In genomic region chr1:43468978-43469377, GRCm38 (mm10) we compare ENCODE assay signal across 15 mouse cellular contexts. TPM values are rescaled to one million over a fixed set of nuclear protein-coding genes. Genes with fewer than 3 reads are reported as not detected.
A peak's percentile ranks its signal among the peaks of the same experiment; 100 is the strongest.
DNase-seq lines count a peak whose midpoint lies in the region; ATAC-seq and TF ChIP-seq lines count a peak whose summit lies in the region.
"Had no signal": no experiment of that assay in that cellular context is flagged by ENCODE, and none has a peak within 500 bp of the region (broad histone marks: within the 10 kb centered on the region; RNA-seq: fewer than 3 reads in every experiment).

No protein-coding gene starts in this region.

- no peaks in the 10 kb centered on the region for H3K79me2 ChIP-seq in CH12.LX (replicated peaks; ENCODE audit: control insufficient read depth, extremely low read depth, insufficient read depth, poor library complexity, severe bottlenecking)

- TF ChIP-seq EP300 in CH12.LX (IDR thresholded peaks at IDR 0.05; ENCODE audit: low read length): peak; percentile 80

- no peaks in the 10 kb centered on the region for H3K36me3 ChIP-seq in heart, embryonic 13.5 days
- no peaks in the 10 kb centered on the region for H3K36me3 ChIP-seq in CH12.LX (replicated peaks in 1 of 2; ENCODE audit: control insufficient read depth in 1 of 2, insufficient read depth in 1 of 2, low read length in 1 of 2)
- H3K36me3 ChIP-seq in limb, embryonic 15.5 days: no peaks in the 10 kb centered on the region
- H3K36me3 ChIP-seq: embryonic facial prominence, embryonic 12.5 days; midbrain, embryonic 13.5 days had no signal

- no peak for TF ChIP-seq POLR2A in CH12.LX (IDR thresholded peaks at IDR 0.05; ENCODE audit: low read depth, low read length)
- no peak for TF ChIP-seq POLR2A in cerebellum, adult 2 months (IDR thresholded peaks at IDR 0.05; ENCODE audit: borderline replicate concordance, insufficient read depth, low read length)

- in situ Hi-C loops in CH12.LX (cut with MboI; ENCODE audit: low pct_ligation_motif_present, low pct_unique_long_range_greater_than_20kb, low sequenced_read_pairs): loop anchor here (25.0 kb wide), 1 partner anchor 168 kb away; no protein-coding TSS in a partner anchor

- ATAC-seq in heart, embryonic 13.5 days (ENCODE audit: extremely low read depth, insufficient number of reproducible peaks, low FRiP score, low TSS enrichment): no peak
- ATAC-seq in limb, embryonic 15.5 days (ENCODE audit: insufficient number of reproducible peaks, low FRiP score, low TSS enrichment, low read depth): no peak
- ATAC-seq: liver, postnatal 0 days; midbrain, embryonic 13.5 days had no signal

- H3K4me3 ChIP-seq in heart, embryonic 13.5 days: no peak overlapping the region
- 0 out of 2 replicates have a peak overlapping the region, but pooled peaks have one; percentile 7 for H3K4me3 ChIP-seq in left cerebral cortex, adult 2 months
- H3K4me3 ChIP-seq in CH12.LX (replicated peaks in 1 of 3; ENCODE audit: low read depth in 2 of 3, low read length in 2 of 3, poor library complexity in 1 of 3): no peak overlapping the region
- no peak overlapping the region for H3K4me3 ChIP-seq in limb, embryonic 15.5 days
- H3K4me3 ChIP-seq in cerebellum, adult 2 months (replicated peaks; ENCODE audit: insufficient read depth, low read depth, low read length): no peak overlapping the region
- H3K4me3 ChIP-seq: embryonic facial prominence, embryonic 12.5 days; midbrain, embryonic 13.5 days had no signal

- no peaks in the 10 kb centered on the region for H3K27me3 ChIP-seq in heart, embryonic 13.5 days (replicated peaks)
- no peaks in the 10 kb centered on the region for H3K27me3 ChIP-seq in CH12.LX (replicated peaks)
- no peaks in the 10 kb centered on the region for H3K27me3 ChIP-seq in limb, embryonic 15.5 days
- no peaks in the 10 kb centered on the region for H3K27me3 ChIP-seq in cerebellum, adult 2 months (ENCODE audit: control insufficient read depth, insufficient read depth, low read length)
- H3K27me3 ChIP-seq: embryonic facial prominence, embryonic 12.5 days; midbrain, embryonic 13.5 days had no signal

- intact Hi-C loops in left cerebral cortex, adult 2 months (cut with DNase I): loop anchor here (2.0 to 5.0 kb wide), 2 partner anchors 34 to 337 kb away; no protein-coding TSS in a partner anchor
- intact Hi-C loops in left cerebral cortex, postnatal 10 days (cut with DNase I): no loop called here

- 54% methylated on average over 3 of the region's 3 CpGs for WGBS in heart, embryonic 13.5 days
- 79% methylated on average over 3 of the region's 3 CpGs for WGBS in limb, embryonic 15.5 days
- 93% methylated on average over 3 of the region's 3 CpGs for WGBS in cerebellum, adult 2 months

- no peaks in the 10 kb centered on the region for H3K9me3 ChIP-seq in heart, embryonic 13.5 days
- H3K9me3 ChIP-seq in CH12.LX (replicated peaks; ENCODE audit: low read length): no peaks in the 10 kb centered on the region
- H3K9me3 ChIP-seq in limb, embryonic 15.5 days: no peaks in the 10 kb centered on the region
- H3K9me3 ChIP-seq: embryonic facial prominence, embryonic 12.5 days; midbrain, embryonic 13.5 days had no signal

- H3K9ac ChIP-seq in heart, embryonic 13.5 days: peak overlapping the region; percentile 30; the same call in 1 of the 2 replicates
- no peak overlapping the region for H3K9ac ChIP-seq in CH12.LX (ENCODE audit: insufficient read depth, low read depth)
- no peak overlapping the region for H3K9ac ChIP-seq in limb, embryonic 15.5 days
- H3K9ac ChIP-seq: embryonic facial prominence, embryonic 12.5 days; liver, postnatal 0 days; midbrain, embryonic 13.5 days had no signal

- H3K27ac ChIP-seq in heart, embryonic 13.5 days (replicated peaks): peak overlapping the region; percentile 54
- peak overlapping the region; percentile 67 for H3K27ac ChIP-seq in left cerebral cortex, adult 2 months
- peak overlapping the region; percentile 11; the same call in 1 of the 2 replicates for H3K27ac ChIP-seq in CH12.LX (ENCODE audit: insufficient read depth, low read depth)
- peak overlapping the region; percentile 19 for H3K27ac ChIP-seq in limb, embryonic 15.5 days
- H3K27ac ChIP-seq in cerebellum, adult 2 months (ENCODE audit: insufficient read depth, low read length): no peak overlapping the region
- H3K27ac ChIP-seq: embryonic facial prominence, embryonic 12.5 days; midbrain, embryonic 13.5 days had no signal

- dilution Hi-C loops in CH12.LX (cut with MboI; ENCODE audit: extremely low pct_ligation_motif_present, extremely low pct_unique_long_range_greater_than_20kb, low sequenced_read_pairs): no loop called here

- TF ChIP-seq CTCF in left cerebral cortex, adult 2 months (IDR thresholded peaks at IDR 0.05): no peak
- no peak for TF ChIP-seq CTCF in CH12.LX (conservative IDR thresholded peaks at IDR 0.05 in 1 of 2, IDR thresholded peaks at IDR 0.05 in 1 of 2; ENCODE audit: low read depth in 2 of 2, low read length in 2 of 2)
- TF ChIP-seq CTCF in cerebellum, adult 2 months (IDR thresholded peaks at IDR 0.05; ENCODE audit: borderline replicate concordance, insufficient read depth, low read depth, low read length): no peak

- no peak overlapping the region for H3K4me2 ChIP-seq in heart, embryonic 13.5 days
- peak overlapping the region; percentile 31 for H3K4me2 ChIP-seq in CH12.LX (ENCODE audit: insufficient read depth, low read depth, poor library complexity, severe bottlenecking)
- H3K4me2 ChIP-seq in limb, embryonic 15.5 days: no peak overlapping the region
- H3K4me2 ChIP-seq: embryonic facial prominence, embryonic 12.5 days; midbrain, embryonic 13.5 days had no signal

- TF ChIP-seq RAD21 in CH12.LX (IDR thresholded peaks at IDR 0.05; ENCODE audit: low read depth, low read length): no peak

- H3K4me1 ChIP-seq in heart, embryonic 13.5 days: peaks cover 92% of the 10 kb centered on the region
- H3K4me1 ChIP-seq in CH12.LX (ENCODE audit: control insufficient read depth in 1 of 2, insufficient read depth in 2 of 2): peaks cover 45 to 98% of the 10 kb centered on the region in 2 experiments
- peaks cover 68% of the 10 kb centered on the region for H3K4me1 ChIP-seq in limb, embryonic 15.5 days
- peaks cover 39% of the 10 kb centered on the region for H3K4me1 ChIP-seq in cerebellum, adult 2 months (ENCODE audit: control insufficient read depth, insufficient read depth, low read length)

- DNase-seq in heart, postnatal 4 days: no peak
- no peak for DNase-seq in left cerebral cortex, adult 2 months (ENCODE audit: extremely low spot score in 1 of 2, low spot score in 2 of 2)
- DNase-seq in left cerebral cortex, postnatal 10 days (ENCODE audit: extremely low spot score in 1 of 2, low spot score in 2 of 2): no peak
- DNase-seq in CH12.LX (ENCODE audit: extremely low read depth): peak; percentile 74
- DNase-seq in cerebellum, adult 2 months: no peak
- DNase-seq: adrenal gland, adult 2 months; cerebellum, adult 11-12 months; kidney, postnatal 10 days; liver, postnatal 0 days; lung, postnatal 4 days; thymus, adult 18-20 months had no signal

TF ChIP-seq in CH12.LX, 34 proteins besides CTCF, POLR2A, EP300 and RAD21:
- TF ChIP-seq TCF12 (IDR thresholded peaks at IDR 0.05; ENCODE audit: low read depth, low read length) (peak; percentile 82), SIN3A (IDR thresholded peaks at IDR 0.05; ENCODE audit: low read length) (0 out of 2 replicates have a peak, but pooled peaks have one; percentile 48), IRF4 (IDR thresholded peaks at IDR 0.05; ENCODE audit: low read depth, low read length) (peak; percentile 81), ZC3H11A (IDR thresholded peaks at IDR 0.05; ENCODE audit: low read depth, low read length) (no peak), JUND (conservative IDR thresholded peaks at IDR 0.05; ENCODE audit: low read depth, low read length) (peak; percentile 56; the same call in 1 of the 2 replicates), BHLHE40 (IDR thresholded peaks at IDR 0.05; ENCODE audit: low read depth, low read length) (peak; percentile 68), MAZ (IDR thresholded peaks at IDR 0.05; ENCODE audit: low read depth, low read length) (peak; percentile 54; the same call in 1 of the 2 replicates), CHD2 (IDR thresholded peaks at IDR 0.05; ENCODE audit: low read length) (no peak), ETS1 (conservative IDR thresholded peaks at IDR 0.05; ENCODE audit: low read depth, low read length) (peak; percentile 96), USF2 (conservative IDR thresholded peaks at IDR 0.05; ENCODE audit: low read depth, low read length) (no peak), JUN (IDR thresholded peaks at IDR 0.05; ENCODE audit: insufficient read depth, low read depth, low read length) (0 out of 2 replicates have a peak, but pooled peaks have one; percentile 43), ZNF384 (IDR thresholded peaks at IDR 0.05; ENCODE audit: low read depth, low read length) (peak; percentile 13; the same call in 1 of the 2 replicates), MEF2A (IDR thresholded peaks at IDR 0.05; ENCODE audit: borderline replicate concordance, low read depth, low read length) (peak; percentile 92)

RNA-seq across cellular contexts. Expression of gene Nck2, which starts 24.6 kb away (rescaled TPM):
- 24.2 and 24.8 TPM in 2 replicates for polyA plus RNA-seq in heart, embryonic 13.5 days (2015; fragmentation: Nextera tagmentation; extraction: Ambion mirVana)
- 10 to 100 TPM; 34.0 to 38.3 TPM for total RNA-seq in heart, postnatal 4 days (2021)
- 10 to 100 TPM; 38.3 to 38.7 TPM for total RNA-seq in left cerebral cortex, adult 2 months (2021)
- 10 to 100 TPM; 32.6 to 37.5 TPM for total RNA-seq in left cerebral cortex, postnatal 10 days (2021)
- total RNA-seq in CH12.LX (2012; rRNA removed) (6.4 and 7.6 TPM in 2 replicates), CH12.LX (2014; rRNA removed) (4.4 and 5.2 TPM in 2 replicates)
- polyA plus RNA-seq in CH12.LX (2012; ENCODE audit: insufficient read length, low read depth): 4.6 and 6.8 TPM in 2 replicates
- 31.1 and 35.9 TPM in 2 replicates for polyA plus RNA-seq in limb, embryonic 15.5 days (2015; fragmentation: Nextera tagmentation; extraction: Ambion mirVana)
- polyA plus RNA-seq in cerebellum, adult 2 months (2012; rRNA removed): 21.0 and 23.1 TPM in 2 replicates
